Mouse (Mus musculus): ENCODE data around the gene Olfr1228.

The Olfr1228 gene

DNA sequence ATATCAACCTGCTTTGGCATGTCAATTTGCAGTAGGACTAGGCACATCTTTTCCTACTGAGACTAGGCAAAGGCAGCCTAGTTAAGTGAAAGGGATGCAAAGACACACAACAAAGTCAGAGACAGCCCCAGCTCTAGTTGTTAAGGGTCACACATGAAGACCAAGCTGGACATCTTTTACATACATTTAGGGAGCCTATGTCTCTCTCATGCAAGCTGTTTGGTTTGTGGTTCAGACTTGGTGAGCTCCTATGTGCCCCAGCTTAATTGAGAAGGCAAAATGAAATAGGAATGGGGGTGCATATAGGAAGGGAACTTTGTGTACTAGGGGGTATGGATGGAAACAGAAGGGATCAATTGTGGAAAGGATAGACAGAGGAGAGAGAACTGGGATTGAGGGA is at the start of gene Olfr1228:
Gene Olfr1228 (minus strand): TSS at position 101 of the 400 bp plus-strand sequence.
- DNase-seq (ENCODE audit: low spot score) = no peak

DNA sequence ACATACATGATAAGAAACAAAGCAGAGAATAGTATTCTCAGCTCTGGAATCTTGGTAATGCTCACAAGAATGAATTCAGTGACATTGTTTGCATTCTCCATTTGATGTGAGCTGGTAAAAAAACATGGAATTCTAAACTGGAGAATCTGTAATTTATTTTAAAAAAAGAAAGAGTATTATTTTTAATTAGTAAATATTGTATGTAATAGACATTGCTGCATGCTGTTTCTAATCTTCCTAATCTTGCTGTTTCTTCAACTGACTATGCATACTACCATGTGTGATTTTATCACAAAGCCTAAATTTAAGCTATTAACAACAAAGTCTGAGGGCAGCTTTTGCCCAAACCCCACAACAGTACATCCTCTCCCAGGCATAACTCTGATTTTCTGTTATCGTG is 43.3 kb upstream of the Olfr1228 start, which contains the start of gene Olfr1230:
Gene Olfr1230 (minus strand): TSS at position 101 of the 400 bp plus-strand sequence.
- no peak for DNase-seq (ENCODE audit: low spot score)

DNA sequence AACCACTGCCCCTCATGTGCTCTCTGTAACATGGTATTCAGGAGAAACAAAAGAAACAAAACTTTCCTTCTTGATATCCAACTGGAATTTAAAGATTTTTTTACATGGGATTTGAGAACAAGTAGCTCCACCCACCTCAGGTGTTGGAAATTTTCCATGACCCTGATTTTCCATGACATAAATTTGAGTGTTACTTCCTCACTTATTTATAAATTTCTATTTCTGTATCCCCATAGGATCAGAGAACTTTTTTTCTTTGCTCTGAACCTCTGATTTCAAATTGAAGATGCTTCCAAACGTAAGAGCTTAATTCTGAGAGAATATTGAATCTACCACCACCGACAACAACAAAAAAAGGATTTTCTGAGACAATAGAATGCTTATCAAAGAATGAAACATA is 34.1 kb upstream of the Olfr1228 start, which contains the start of gene Olfr1229:
Gene Olfr1229 (minus strand): TSS at position 101 of the 400 bp plus-strand sequence.
- DNase-seq (ENCODE audit: low spot score) = no peak

DNA sequence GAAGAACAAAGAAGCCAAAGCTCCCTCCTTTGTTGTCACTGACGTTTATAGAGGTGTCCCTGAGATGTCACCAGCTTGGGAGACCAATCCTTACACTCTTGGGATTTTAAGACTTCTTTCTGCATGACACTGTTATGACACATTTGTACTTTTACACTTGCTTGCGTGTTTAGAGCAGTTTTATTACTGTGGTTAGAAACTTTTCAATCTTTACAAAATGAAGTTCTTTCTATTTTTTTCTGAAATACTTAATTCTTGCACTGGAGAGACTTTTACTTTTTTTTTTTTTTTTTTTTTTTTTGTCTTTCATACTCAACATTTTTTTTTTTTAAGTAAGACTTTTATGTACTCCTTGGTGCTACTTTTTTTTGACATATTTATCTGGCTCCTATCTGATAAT is 53.9 kb downstream of the Olfr1228 start, which contains the start of gene Olfr1226:
Gene Olfr1226 (minus strand): TSS at position 101 of the 400 bp plus-strand sequence.
- DNase-seq (ENCODE audit: low spot score) = no peak
